Mouse (Mus musculus): ENCODE data around the gene Slc7a14.

DNA sequence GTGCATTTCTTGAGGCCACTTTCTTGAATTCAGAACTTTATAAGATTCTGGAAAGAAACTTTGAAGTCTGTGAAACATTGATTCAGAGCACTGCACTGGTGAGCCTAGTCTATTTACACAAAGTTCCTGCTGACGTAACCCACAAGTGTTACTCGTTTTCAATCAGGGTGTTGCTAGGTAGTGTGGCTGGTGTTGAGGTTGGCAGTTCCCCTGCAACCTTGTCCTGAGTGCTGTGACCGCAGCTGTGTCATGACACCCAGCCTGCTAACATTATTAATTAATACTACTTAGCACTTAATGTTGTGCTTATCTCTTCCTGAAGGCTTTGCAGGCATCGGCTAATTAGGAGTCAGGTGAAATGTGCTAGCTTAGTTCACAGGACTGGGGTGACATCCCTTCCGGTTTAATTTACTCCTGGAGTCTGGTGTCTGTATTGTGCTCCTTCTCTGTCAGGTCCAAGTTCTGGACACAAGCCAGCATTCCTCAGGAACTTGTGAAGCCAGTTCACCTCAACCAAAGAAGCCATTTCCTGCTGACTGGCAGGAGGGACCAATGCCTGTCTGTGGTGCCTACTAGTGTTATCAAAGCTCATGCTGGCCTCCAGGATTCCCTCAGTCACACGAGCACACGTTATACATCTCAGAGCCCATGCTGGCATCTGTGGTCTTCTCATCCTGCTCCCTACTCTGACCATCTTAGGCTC, 50.5 kb downstream of the Slc7a14 start:
- no peak for TF ChIP-seq EP300 (IDR thresholded peaks at IDR 0.05; ENCODE audit: low read depth)
- TF ChIP-seq CTCF (IDR thresholded peaks at IDR 0.05; ENCODE audit: low read depth) = no peak
